Mouse (Mus musculus): Measurements from ENCODE around the gene Dohh.

The Dohh gene

DNA sequence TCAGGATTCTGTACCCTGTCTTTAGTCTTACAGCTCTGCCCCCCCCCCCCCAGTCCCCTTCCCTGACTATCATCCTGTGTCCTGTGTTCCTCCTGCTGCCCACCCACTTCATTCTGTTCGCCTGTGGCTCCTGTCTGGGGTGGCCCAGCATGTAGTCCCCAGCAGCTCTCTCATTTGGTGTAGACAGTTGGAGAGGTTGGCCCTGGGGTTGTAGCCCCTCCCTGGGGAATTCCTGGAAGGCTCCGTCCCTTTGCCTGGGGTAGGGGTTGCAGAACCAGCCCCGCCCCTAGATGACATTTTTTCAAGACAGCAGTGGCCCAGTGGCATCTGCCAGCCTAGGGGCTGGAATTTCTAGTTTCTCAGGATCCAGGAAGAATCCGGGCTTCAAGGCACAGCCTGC lies 26.0 kb upstream of the Dohh start:
- DNase-seq, result no peak

DNA sequence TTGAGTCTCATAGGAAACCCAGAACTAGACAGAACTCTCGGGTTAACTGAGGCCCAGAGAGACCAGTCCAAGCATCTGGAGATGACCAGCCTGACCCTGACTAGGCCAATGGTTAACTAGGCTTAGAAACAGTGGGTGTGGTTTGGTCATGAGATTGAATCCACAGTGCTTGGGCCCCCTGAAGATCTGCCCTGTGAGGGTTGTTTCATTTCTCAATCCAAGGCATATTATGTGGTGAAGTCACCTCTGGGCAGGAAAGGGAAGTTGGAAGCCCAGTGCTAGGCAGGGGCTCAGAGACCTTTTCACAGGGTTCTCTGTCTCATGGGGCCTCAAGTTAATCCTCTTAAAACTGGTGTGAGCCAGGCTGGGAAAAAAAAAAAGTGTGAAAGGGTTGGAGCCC lies 25.4 kb upstream of the Dohh start:
- no peak for DNase-seq

- DNase-seq, result no peak
Measured at GRCm38 (mm10) chr10:81360721-81361120, 23.5 kb upstream of the Dohh start.

DNA sequence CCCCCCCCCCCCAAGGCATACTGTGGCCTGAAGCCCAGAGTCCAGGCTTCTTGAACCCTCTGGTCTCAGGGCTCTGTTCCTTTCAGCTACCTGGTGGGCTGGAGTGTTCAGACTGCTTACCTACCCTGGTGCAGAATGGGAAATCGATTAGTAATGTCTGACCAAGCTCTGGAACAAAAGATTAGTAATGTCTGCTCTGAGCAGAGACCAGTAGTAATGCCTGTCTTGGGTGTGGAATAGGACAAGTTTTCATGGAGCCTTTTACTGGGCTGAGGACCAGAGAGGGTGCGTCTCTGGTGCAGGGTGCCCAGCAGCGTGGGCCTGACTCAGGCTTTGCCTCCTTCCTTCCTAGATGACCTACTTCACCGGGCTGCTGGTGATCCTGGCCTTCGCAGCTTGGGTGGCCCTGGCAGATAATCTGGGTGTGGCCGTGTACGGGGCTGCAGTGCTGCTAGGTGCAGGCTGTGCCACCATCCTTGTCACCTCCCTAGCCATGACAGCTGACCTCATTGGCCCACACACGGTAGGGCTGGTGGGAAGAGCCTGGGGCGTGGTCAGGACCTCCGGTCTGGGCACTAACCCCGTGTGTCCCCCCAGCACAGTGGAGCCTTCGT lies 21.8 kb upstream of the Dohh start:
- DNase-seq, result no peak

DNA sequence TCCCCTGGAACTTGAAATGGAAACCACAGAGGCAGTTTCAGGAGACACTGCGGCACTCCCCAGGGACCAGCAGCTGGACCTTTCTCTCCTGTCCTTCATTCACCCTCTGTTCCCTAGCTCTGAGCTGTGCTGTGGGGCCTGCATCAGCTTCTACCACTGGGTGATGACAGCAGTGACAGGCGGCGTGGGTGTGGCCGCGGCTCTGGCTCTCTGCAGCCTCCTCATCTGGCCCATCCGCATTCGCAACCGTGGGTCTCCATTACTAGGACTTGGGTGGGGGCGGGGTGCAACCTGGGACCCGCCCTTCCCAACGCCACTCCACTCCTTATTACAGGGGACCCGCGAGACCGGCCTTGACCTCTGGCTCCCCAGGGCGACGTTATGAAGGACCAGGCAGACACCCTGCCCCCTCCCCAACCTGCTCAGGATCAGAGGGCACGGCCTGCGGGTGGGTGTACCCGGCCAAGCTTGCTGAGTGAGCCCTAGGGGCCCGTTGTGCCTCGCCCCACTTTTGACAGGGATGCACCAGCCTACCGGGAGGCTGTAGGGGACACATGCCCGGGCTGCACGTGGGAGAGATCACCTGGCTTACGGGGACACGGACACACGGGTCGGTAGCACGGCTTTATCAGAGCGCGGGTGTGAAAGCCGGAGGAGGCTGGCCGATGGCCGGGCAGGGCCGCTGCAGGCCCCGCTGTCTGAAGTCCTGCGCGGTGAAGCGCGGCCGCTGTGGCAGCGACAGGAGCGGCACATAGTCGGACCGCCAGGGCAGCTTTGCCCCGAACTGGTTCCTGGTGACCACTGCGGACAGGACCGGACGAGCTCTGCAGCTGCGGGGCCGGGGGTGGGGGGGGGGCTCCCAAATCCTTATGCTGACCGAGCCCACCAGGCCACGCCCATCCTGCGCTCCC lies 20.5 kb upstream of the Dohh start:
- DNase-seq, result no peak

GRCm38 (mm10) chr10:81364666-81365065 lies 19.6 kb upstream of the Dohh start:
- DNase-seq, result no peak

DNA sequence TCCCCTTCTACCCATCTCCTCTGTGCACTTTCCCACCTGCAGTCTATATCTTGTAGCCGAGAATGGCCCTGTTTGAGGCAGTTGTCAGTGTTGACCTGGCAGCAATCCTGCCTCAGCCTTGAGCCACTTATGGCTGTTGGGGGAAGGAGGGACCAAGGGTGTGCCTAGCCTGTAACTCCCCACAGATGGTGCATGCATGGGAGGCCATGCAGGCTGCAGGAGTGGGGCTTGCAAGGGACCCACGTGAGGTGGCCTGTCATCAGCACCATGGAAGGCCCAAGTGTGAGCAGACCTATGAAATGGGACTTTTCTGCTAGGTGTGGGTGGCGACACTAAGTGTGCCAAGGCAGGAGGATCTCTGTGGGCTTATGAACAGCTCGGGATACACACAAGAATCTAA lies 19.2 kb upstream of the Dohh start:
- DNase-seq, result no peak

DNA sequence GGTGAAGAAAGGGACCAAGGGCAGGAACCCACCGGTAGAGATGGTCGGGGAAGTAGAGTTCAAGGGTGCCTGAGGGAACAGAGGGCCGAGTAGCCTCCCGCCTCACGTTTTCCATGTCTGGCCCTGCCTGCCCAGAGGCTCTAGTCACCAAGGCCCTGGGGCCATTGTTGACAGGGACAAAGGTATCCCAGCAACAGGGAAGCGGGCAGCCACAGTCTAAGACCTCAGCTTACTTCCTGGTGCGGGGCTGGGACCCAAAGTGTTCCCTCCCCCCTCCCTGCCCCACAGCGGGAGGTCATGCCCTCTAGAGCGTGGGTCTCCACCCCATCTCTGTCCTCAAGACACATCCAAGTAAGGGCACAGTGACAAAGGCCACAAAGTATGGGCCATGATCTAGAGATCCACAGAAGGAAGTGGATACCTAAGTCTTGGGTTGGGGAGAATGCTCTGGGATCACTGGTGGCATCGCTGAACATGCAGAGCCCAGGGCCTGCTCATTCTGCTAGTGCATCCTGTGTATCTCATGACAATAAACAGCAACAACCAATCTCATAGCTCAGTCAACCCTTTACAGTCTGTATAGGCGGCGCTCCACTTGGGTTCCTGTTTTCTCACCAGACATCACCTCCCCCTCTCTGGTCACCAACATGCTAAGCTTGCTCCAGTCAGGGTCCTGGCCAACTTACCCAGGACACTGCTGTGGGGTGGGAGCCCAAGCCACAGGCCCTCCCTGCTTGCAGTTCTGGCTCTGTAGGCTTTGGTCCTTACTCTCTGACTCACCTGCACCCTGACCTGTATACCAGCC lies 18.4 kb upstream of the Dohh start, which contains the start of gene 4930404N11Rik:
TSS of gene 4930404N11Rik (minus strand) at position 145 of the 805 bp plus-strand sequence.
- no peak for DNase-seq

DNA sequence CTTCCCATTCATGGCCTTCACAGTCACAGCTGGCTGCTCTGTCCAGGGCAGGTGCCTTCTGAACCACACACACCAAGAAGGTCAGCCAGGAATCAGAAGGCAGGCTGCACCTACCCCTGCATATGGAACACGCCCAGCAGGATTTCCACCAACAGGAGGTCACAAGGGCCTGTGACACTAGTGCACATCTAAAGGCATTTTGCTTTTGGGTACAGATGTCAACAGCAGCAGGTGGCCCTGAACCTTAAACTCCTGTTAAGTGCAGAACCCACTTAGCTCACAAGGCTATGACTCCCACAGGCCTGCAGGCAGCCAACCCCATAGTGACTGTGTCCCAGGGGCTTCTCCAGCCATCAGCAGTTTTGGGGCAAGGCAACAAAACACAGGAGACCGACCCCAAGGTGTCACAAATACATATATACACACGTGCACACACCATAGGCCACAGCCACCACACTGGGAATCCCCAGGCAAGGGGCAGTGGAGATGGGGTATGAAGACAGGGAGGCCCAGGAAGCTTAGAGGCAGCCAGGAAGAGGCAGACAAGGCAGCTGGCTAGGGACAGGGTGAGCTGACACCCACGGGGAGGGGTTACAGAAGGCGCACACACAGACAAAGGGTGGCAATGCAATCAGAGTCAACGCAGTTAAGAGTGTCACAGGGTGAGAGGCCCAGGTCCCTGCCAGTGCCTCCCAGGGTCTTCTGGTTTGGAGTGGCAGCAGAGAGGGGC lies 17.6 kb upstream of the Dohh start:
- DNase-seq, result no peak

- DNase-seq, result no peak
Measured at GRCm38 (mm10) chr10:81367207-81367495, 17.1 kb upstream of the Dohh start.

DNA sequence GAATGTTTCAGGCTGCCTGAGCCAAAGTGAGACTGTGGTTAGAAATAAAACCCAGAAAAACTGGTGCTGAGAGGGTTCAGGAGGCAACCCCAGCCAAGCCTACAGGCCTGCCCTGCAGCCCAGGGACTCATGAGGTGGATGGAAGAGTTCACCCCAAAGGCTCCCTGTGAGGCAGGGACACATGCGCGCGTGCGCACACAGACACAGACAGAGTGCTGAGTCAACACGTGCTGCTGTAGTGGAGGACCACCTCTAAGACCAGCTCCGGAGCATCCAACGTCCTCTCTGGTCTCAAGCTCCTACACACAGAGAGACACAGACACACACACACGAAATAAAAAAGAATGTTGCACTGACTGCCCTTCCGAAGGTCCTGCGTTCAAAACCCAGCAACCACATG lies 8.9 kb upstream of the Dohh start:
- no peak for DNase-seq

GRCm38 (mm10) chr10:81376561-81377361 lies 7.5 kb upstream of the Dohh start:
- peak; percentile 43 for DNase-seq

DNA sequence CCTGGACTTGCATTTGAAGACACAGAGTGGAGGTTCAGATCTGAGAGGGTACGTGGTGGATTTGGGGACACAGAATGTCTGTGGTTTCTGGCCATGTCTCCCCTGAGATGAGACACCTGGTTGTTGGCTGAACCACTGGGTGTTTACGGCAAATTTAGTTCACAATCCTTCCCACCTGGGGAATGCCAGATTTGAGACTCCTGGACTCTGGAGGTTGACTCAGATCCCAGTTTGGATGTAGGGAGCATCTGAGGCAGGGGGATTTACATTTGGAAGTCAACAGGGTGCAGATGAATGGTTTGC lies 6.9 kb upstream of the Dohh start:
- DNase-seq, result no peak

- no peak for DNase-seq
Measured at GRCm38 (mm10) chr10:81377793-81378552, 6.3 kb upstream of the Dohh start, which contains the start of gene Fzr1. TSS of gene Fzr1 (minus strand) at chr10:81378516.

DNA sequence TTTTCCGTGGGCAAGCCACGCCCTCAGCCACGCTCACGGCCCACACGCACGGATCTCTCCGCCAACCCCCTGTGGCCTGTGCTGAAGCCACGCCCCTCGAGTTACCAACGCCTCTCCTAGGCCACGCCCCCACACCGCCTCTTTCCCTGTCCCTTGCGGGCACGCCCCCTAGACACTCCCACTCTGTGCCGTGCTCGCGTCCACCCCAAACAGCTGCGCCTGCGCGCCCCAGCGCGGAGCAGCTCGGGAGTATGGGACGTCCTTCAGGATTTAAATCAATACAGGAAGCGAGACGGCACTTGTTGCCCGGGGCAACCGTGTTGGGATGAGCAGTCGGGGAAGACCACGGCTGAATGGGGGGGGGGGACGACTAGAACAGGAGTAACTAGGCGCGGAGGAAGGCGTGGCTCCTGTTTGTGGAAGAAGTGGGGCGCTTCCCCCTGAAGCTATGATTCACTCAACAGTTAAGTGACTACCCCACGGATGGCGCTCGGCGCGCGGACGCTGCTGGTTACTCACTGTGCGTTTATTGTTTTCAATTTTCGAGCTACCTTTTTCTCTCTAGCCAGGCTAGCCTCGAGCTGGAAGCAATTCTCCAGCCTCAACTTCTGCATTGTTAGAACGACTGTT lies 5.6 kb upstream of the Dohh start:
- peak; percentile 100 for DNase-seq

DNA sequence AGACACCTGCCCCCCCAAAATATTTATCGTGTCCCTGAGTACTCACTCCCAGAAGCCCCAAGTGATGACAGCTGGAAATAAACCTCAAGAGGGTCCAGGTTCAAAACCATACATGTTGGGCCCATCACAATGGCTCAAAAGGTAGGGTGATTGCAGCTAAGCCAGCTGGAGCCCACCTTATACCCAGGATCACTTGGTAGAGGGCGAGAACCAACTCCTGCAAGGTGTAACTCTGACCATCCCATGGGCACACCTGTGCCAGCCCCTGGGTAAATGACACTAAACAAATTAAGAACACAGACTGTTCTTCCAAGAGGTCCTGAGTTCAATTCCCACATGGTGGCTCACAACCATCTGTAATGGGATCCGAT lies 5.1 kb upstream of the Dohh start:
- DNase-seq, result no peak

GRCm38 (mm10) chr10:81379809-81380378 lies 4.3 kb upstream of the Dohh start:
- DNase-seq, result no peak

- no peak for DNase-seq
Measured at GRCm38 (mm10) chr10:81382039-81382438, 2.2 kb upstream of the Dohh start.

GRCm38 (mm10) chr10:81384605-81384982 lies 366 bp downstream of the Dohh start:
- DNase-seq, result no peak

DNA sequence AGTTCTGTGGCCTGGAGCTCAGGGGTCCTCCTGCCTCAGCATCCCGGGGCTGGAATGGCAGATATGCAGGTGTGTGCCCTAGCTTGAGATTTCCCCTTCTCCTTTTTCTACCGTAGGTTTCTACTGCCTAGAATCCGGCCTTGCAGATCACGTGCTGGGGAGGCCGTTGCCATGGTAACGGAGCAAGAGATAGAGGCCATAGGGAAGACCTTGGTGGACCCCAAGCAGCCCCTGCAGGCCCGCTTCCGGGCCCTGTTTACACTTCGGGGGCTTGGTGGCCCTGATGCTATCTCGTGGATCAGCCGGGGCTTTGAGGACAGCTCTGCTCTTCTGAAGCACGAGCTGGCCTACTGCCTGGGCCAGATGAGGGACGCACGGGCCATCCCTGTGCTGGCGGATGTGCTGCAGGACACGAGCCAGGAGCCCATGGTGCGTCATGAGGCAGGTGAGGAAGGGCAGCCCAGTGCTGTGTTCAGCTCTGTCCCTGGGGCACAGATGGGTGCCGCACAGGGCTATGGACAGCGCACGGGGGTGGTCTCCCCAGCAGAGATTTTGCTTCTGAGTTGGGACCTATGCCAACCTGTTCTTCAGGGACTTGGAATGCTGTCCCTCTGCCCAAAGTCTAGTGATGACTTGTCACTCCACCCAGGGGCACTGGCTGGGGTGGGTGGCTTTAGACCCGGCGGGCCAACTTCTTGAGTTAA lies 1.5 kb downstream of the Dohh start:
- no peak for DNase-seq

All from thymus, postnatal 25 days (tissue).